Mouse (Mus musculus) brown adipose tissue, adult 24 weeks (tissue): ENCODE data around the gene Numb. TPM values are rescaled to one million over a fixed set of nuclear protein-coding genes. Genes with fewer than 3 reads are reported as not detected.

Source experiments
- H3K27ac ChIP-seq: fragments of 200-500 bp; replicated peaks from 2 replicates; pipeline ENCODE4 v1.5.1; 2012; ENCODE audit warnings: low read depth, mild to moderate bottlenecking, low read length
- H3K4me1 ChIP-seq: fragments of 200-500 bp; 2 replicates; pipeline ENCODE4 v1.6.1; 2012; ENCODE audit warnings: low read length, mixed read lengths; ENCODE audit not compliant: control insufficient read depth, insufficient read depth, insufficient read length
- H3K4me3 ChIP-seq: fragments of 200-500 bp; 2 replicates; pipeline ENCODE4 v1.5.1; 2012; ENCODE audit warnings: low read depth, mild to moderate bottlenecking, low read length, moderate library complexity; ENCODE audit not compliant: insufficient read depth
- polyA plus RNA-seq: library from polyadenylated mRNA; stranded (reverse); fragments of >200 nt; gene quantifications from 2 replicates; pipeline ENCODE4 v1.2.4, GENCODE M21; 2012; ENCODE audit not compliant: missing spikeins, insufficient read depth, insufficient read length

The Numb gene
- polyA plus RNA-seq, 1 experiment = 11.9 TPM

DNA sequence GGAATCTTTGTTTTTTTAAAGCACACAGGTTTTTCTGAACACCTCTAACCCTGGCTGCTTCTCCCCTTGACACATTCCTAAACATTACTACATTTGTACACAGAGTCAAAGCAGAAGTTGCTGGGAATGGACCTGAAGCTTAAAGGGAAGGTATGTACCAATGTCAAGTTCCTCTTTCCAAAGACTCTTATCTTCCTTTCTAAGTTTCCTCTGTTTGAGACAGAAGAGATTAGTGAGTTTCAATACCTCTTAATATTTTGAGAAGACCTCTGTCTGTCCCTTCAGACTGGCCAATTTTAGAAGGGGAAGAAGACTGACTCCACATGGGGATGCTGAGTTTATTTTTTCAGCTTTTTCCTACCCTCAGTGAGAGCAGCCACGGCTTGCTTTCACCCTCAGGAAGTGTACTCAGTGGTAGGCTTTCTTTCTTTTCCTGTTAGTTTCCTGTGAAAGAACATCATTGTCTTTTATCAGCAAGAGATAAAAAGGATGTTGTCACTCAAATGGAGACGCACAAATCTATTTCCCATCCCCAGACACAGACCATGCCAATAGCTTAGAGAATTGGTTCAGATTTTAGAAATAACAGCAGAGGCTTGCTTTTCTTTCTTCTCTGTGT lies 7.6 kb upstream of the Numb start:
- Histone ChIP-seq H3K4me3 (no peak overlapping the region), H3K4me1 (peaks cover 7% of the 10 kb centered on the region; the same call in 1 of the 2 replicates), H3K27ac (0 out of 2 replicates have a peak overlapping the region, but pooled peaks have one; percentile 29)

DNA sequence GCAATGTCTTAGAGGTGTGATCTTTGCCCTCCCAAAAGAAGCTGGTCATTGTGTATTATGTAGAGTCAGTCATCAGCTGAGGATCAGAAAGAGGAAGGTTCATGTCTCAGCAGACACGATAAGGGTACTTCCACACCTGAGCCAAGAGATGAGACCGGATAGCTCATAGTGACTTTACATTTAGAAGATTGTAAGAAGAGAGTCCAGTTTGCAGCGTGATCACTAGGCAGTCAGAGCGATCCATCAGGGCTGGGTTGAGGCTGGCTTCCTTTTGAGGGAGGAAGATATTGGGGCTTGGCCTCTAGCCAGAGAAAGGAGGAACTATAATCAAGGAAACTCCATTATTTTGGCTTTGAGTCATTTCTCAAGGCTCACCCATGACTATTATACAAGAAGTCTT lies 6.0 kb upstream of the Numb start:
- Histone ChIP-seq H3K27ac (0 out of 2 replicates have a peak overlapping the region, but pooled peaks have one; percentile 55), H3K4me1 (peaks cover 7% of the 10 kb centered on the region; the same call in 1 of the 2 replicates), H3K4me3 (no peak overlapping the region)

DNA sequence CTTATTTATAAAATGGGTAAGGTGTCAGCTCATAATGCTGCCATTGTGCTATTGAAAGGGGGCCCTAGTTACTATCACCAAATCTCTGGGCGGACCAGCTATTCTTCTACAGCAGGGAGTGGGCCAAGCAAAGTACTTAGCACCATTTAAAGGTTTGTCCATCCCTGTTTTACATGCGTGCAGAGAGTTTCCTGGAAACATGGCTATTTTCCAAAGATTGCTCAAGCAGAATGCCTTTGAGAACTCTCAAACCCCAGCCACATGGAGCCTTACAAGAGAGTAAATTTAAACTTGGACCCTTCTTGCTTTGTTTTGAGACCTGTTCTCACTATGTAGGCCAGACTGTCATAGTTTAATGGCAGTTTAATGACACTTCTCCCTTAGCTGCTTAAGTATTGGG lies 4.3 kb upstream of the Numb start:
- H3K27ac ChIP-seq = no peak overlapping the region
- H3K4me3 ChIP-seq = no peak overlapping the region
- peaks cover 7% of the 10 kb centered on the region; the same call in 1 of the 2 replicates for H3K4me1 ChIP-seq

DNA sequence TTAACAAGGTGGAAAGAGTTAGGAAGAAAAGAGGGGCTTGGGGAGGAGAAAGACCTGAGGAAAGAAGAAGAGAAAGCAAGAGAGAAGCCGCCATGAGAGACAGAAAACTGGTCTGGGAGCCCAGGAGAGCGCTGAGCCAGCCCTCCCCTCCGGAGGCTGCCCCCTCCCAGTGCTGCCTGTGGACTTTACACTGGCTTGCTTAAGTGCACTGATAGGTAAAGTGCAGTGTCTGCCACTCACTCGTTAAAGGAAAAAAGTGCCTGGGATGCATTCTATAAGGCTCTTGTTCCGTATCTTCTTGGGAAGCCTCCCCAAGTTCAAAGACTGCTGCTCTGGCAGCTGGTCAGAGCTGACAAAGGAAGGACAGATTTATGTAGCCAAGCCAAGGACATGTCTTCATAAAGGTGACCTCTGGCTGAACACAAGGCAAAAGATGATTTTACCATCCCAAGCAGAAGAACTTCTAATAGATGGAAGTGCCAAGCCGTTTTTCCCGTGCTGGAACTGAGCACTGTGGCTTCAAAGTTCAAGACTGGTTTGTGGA lies 3.5 kb upstream of the Numb start:
- Histone ChIP-seq H3K27ac (peak overlapping the region; percentile 44; the same call in 1 of the 2 replicates), H3K4me3 (no peak overlapping the region)

DNA sequence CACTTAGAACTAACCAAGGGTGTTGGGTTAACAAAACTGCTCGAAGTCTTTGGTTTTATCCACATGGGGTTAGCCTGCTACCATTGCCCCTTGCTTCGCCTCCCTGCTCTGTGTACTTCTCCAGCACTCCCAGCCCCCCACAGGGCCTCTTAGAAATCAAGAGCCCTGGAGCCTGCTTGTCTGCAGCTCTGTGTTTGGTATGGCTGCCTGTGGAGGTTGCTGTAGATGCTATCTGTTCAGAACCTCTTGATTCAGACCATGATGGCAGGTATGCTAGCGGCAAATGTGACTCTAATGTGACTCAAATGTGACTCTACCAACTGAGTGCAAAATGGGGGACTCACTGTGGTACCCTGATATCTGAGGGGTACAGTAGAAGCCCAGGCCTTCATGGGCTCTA lies 2.6 kb upstream of the Numb start:
- Histone ChIP-seq H3K4me3 (no peak overlapping the region), H3K27ac (no peak overlapping the region), H3K4me1 (peaks cover 7% of the 10 kb centered on the region; the same call in 1 of the 2 replicates)

More for the DNA sequence above, 3.5 kb upstream of the Numb start:
- H3K4me1 ChIP-seq = peaks cover 7% of the 10 kb centered on the region; the same call in 1 of the 2 replicates

DNA sequence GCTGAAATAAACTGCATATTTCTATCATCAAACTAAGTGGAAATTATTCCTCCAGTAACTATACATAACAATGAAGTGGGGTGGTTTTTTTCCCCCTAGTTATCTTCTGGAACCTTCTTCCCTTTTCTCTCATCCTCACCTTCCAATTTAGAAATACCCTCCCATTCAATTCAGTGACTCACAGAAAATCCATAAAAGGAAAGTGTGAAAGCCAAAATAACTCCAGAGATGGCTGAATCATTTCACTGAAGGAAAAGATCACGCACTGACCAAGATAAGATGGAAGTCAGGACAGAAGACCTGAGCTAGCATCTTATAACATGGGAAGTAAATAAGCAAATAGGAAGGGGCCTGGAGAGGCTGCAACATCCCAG lies 1.7 kb upstream of the Numb start:
- Histone ChIP-seq H3K4me3 (no peak overlapping the region), H3K27ac (no peak overlapping the region), H3K4me1 (peaks cover 5% of the 10 kb centered on the region; the same call in 1 of the 2 replicates)

DNA sequence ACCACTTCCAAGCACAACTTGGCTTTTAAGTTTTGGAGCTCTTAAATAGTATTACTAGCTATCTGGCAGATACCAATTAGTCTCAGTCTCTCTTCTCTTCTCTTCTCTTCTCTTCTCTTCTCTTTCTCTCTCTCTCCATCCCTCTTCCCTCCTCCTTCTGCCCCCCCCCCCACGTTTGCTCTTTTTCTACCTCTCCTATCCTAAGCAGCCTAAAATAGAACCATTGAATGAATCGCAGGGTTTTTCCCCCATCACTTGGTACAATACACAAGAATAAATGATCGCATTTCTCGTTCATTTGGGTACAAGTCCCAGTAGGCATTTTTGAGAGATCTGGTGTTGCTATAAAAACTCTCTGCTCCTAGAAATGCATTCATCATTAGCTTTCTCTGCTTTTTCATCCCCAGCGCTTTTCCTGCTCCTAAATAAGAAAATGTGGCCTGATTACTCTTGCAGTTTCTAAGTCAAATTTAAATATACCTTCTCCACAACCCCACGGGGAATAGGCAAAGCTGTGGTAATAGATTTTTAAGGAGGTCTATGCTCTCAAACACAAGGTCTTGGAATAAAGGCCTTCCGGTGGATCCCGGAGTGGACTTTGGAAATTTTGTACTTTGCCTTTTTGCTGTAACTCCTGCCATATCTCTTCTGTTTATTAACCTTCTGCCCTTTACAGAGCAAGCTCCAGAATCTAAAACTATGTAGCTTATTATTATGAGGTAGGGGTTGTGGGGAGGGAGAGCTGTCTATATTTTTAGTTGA lies 1.2 kb upstream of the Numb start:
- peak overlapping the region; percentile 72 for H3K4me3 ChIP-seq
- no peak overlapping the region for H3K27ac ChIP-seq
- H3K4me1 ChIP-seq = peaks cover 2% of the 10 kb centered on the region; the same call in 1 of the 2 replicates

DNA sequence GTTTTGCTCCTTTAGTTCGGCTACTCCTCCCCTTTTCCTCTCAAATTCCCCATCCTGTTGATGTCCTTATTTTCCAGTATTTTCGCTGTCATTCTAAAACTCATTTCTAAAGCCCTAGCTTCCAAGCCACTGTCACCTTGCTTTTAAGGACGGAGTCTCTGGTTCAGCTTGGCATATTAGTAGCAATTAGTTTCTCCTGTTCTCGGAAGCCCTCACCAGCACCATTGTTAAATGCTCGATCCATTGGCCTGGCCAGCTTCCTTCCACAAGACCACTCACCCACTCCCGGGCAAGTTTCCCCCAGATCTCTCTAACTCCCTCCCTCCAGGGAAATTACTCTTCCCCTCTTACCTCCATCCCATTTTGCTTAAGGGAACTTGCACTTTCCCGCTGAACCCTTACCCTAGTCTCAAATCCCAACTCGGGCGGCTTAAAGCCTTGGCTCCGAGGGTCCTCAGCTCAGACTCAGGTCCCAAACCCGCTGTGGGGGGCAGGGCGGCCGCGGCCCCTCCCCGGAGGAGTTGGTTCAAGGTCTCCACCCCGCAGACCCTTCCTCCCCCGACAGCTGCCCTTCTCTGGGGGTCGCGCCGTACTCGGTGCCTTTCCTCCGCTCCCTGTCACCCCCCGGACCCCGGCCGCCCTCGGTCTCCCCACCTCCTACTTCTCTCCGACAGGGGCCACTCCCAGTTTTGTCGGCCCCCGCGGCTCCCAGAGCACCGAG lies 853 bp downstream of the Numb start:
- Histone ChIP-seq H3K27ac (peak overlapping the region; percentile 76), H3K4me1 (peaks cover 5% of the 10 kb centered on the region; the same call in 1 of the 2 replicates), H3K4me3 (peak overlapping the region; percentile 78)

DNA sequence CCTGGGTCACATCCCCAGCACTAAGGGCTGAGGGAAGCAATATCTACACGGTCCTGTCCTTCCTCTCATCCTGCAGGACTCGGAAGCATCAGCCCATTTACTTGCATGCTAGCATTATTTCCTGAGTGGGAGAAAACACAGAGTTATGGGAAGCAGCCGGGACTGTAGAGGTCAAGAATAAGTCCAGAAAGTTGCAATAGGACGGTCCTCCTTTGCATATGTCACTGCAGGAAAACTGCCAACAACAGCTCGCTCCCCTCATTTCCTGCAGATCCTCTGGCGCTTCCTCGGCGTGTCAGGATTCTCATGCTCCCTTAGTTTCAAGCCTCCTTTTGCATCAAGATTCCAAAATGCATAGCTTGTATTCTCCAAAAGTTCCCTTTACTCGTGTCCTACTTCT lies 4.8 kb downstream of the Numb start:
- Histone ChIP-seq H3K4me3 (no peak overlapping the region), H3K4me1 (peaks cover 10% of the 10 kb centered on the region; the same call in 1 of the 2 replicates), H3K27ac (no peak overlapping the region)

DNA sequence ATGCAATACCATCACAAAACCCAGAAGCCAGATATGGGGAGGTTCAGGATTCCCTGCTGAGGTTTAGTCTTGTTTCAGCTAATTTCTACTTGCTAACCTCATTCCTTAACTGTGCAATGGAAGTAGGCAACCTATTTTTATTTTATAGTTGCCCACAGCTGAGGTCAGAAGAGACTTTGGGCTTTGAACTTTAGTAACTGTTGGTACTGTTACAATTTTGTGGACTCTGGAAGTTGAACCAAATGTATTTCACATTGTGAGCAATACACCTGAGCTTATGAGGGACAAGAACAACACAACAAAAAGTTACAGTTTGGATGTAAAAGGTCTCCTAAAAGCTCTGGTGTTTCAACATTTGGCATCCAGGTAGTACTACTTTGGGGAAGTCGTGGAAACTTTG lies 6.9 kb downstream of the Numb start:
- Histone ChIP-seq H3K27ac (no peak overlapping the region), H3K4me3 (no peak overlapping the region), H3K4me1 (peaks cover 10% of the 10 kb centered on the region; the same call in 1 of the 2 replicates)

DNA sequence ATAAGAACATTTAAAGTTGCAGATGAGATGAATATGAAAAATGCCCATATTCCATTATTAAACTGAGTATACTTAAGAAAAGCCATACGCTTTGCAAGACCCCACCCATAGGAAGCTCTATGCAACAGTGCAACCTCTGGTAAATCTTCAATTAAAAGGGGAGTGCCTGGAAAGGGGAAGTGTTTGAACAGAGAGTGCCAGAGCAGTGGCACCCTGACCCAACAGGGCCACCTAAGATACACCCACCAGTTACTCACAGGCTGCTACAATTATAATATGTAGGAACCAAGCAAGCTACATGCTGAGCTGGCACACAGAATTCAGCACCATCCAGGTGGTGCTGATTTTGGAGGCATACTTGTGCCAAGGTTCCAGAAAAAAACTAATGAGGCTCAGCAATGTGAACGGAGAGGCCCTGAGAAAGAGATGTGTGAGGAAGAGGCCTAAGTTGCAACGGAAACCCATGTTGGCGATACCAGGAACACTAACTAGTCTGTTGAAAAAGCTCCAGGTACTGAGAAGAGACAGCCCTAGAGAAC lies 7.5 kb downstream of the Numb start:
- Histone ChIP-seq H3K27ac (no peak overlapping the region), H3K4me1 (peaks cover 10% of the 10 kb centered on the region; the same call in 1 of the 2 replicates), H3K4me3 (no peak overlapping the region)

DNA sequence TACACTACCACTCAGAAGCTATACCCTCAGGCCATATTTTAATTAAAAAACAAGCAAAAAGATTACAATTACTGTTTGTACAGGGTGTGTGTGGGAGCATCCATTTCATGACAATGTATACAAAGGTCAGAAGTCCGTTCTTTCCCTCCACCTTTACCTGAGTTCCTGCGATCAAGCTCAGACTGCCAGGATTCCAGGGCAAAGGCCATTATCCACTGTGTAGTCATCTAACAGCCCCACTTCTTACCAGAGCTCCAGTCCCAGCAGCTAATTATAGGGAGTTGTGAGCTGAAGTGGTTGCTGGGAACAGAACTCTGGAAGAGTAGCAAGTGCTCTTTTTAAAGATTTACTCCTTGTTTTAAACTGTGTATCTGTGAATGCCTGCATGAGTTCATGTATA lies 11.3 kb downstream of the Numb start:
- H3K4me3 ChIP-seq = no peak overlapping the region
- H3K4me1 ChIP-seq = peaks cover 5% of the 10 kb centered on the region
- H3K27ac ChIP-seq = no peak overlapping the region

DNA sequence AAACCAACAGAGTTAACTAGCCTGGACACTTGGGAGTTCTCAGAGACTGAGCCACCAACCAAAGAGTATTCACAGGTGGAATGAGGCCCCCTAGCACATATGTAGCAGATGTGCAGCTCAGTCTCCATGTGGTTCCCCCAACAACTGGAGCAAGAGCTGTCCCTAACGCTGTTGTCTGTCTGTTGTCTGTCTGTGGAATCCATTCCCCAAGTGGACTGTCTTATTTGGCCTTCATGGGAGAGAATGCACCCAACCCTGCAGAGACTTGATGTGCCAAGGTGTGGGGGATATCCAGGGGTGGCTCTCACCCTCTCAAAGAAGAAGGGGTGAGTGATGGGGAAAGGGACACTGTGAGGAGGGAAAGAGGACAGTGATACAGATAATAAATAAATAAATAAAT lies 28.8 kb downstream of the Numb start:
- Histone ChIP-seq H3K4me3 (no peak overlapping the region), H3K27ac (no peak overlapping the region), H3K4me1 (peaks cover 8% of the 10 kb centered on the region)

DNA sequence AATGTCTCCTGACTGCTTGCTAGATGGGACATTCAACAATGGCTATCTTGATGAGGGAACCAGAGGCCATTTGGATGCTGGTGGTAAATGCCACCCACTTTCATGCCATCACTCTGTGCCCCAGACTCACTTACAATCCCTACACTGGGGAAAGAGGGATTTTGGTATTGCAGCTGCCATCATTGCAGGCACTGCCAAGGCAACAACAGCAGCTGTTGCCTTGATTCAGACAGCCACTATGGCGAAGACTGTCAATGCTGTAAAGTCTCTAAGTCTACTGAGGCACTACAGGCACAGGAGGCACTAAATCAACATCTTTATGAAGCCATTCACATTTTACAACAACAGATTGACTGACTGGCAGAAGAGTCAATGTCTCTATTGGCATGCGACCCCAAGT lies 30.5 kb downstream of the Numb start:
- no peak overlapping the region for H3K4me3 ChIP-seq
- H3K4me1 ChIP-seq = peaks cover 9% of the 10 kb centered on the region
- H3K27ac ChIP-seq = no peak overlapping the region

DNA sequence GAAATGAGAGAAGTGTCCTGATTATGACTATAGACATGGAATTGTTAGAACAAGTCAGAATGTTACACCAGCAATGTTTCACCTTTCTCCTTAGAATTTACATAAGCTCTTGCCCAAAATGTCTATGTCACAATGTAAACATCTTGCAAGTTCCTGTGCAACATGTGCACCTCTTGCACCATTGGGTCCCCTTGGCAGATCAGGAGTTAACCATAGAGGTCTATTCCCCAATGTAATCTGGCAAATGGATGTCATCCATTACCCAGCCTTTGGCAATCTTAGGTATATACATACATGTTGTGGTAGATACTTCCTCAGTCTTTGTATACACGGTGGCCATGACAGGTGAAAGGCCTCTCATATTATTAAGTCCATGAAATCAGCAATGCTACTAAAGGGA lies 32.6 kb downstream of the Numb start:
- Histone ChIP-seq H3K27ac (no peak overlapping the region), H3K4me1 (peaks cover 7% of the 10 kb centered on the region), H3K4me3 (no peak overlapping the region)
